Mouse (Mus musculus): ENCODE data around the gene Tmem29. TPM values are rescaled to one million over a fixed set of nuclear protein-coding genes. Genes with fewer than 3 reads are reported as not detected.

The Tmem29 gene
- total and polyA plus RNA-seq, 3 experiments = 13.0 to 57.2 (median 45.0) TPM

GRCm38 (mm10) chrX:150436373-150436772 is 22.6 kb downstream of the Tmem29 start:
- no peak for DNase-seq (ENCODE audit: extremely low read depth)
- Histone ChIP-seq H3K27me3 (replicated peaks) (no peaks in the 10 kb centered on the region), H3K36me3 (replicated peaks in 1 of 2; ENCODE audit: control insufficient read depth in 1 of 2, insufficient read depth in 1 of 2, low read length in 1 of 2) (peaks cover 0 to 7% of the 10 kb centered on the region in 2 experiments), H3K9me3 (replicated peaks; ENCODE audit: low read length) (no peaks in the 10 kb centered on the region), H3K9ac (ENCODE audit: insufficient read depth, low read depth) (no peak overlapping the region), H3K4me1 (ENCODE audit: control insufficient read depth in 1 of 2, insufficient read depth in 2 of 2) (no peaks in the 10 kb centered on the region), H3K27ac (ENCODE audit: insufficient read depth, low read depth) (no peak overlapping the region), H3K4me2 (ENCODE audit: insufficient read depth, low read depth, poor library complexity, severe bottlenecking) (no peak overlapping the region), H3K4me3 (replicated peaks in 1 of 3; ENCODE audit: low read depth in 2 of 3, low read length in 2 of 3, poor library complexity in 1 of 3) (no peak overlapping the region), H3K79me2 (replicated peaks; ENCODE audit: control insufficient read depth, extremely low read depth, insufficient read depth, poor library complexity, severe bottlenecking) (no peaks in the 10 kb centered on the region; the same call in 1 of the 2 replicates)
- in situ Hi-C loops (cut with MboI; ENCODE audit: low pct_ligation_motif_present, low pct_unique_long_range_greater_than_20kb, low sequenced_read_pairs) = no loop called here
- TF ChIP-seq ZNF384 (IDR thresholded peaks at IDR 0.05; ENCODE audit: low read depth, low read length) (no peak), PAX5 (IDR thresholded peaks at IDR 0.05; ENCODE audit: low read length) (no peak)
- dilution Hi-C loops (cut with MboI; ENCODE audit: extremely low pct_ligation_motif_present, extremely low pct_unique_long_range_greater_than_20kb, low sequenced_read_pairs) = no loop called here

DNA sequence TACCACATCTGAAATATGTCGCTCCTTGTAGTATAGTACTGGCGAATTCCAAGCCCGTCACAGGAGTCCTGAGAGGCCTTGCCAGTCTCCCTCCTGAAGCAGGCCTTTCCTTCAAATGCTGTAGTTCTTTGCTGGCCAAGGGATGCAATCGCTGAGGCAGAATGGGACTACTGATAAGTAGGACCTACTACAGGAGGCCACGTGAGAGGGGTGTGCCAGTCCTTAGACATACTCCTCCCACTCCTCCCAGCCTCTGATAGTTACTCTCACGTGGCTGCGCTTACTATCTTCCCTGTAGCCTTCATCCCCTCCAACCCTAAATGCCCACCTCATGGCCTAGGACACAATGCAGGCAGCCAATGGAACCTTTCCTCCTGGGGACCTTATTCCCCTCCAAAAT is 23.6 kb downstream of the Tmem29 start:
- in situ Hi-C loops (cut with MboI; ENCODE audit: low pct_ligation_motif_present, low pct_unique_long_range_greater_than_20kb, low sequenced_read_pairs) (no loop called here), dilution Hi-C loops (cut with MboI; ENCODE audit: extremely low pct_ligation_motif_present, extremely low pct_unique_long_range_greater_than_20kb, low sequenced_read_pairs) (no loop called here)
- H3K9ac ChIP-seq (ENCODE audit: insufficient read depth, low read depth) = no peak overlapping the region
- peaks cover 0 to 1% of the 10 kb centered on the region in 2 experiments for H3K36me3 ChIP-seq (replicated peaks in 1 of 2; ENCODE audit: control insufficient read depth in 1 of 2, insufficient read depth in 1 of 2, low read length in 1 of 2)
- TF ChIP-seq EP300 (IDR thresholded peaks at IDR 0.05; ENCODE audit: low read length) = no peak
- no peak for TF ChIP-seq USF2 (conservative IDR thresholded peaks at IDR 0.05; ENCODE audit: low read depth, low read length)
- no peak overlapping the region for H3K4me3 ChIP-seq (replicated peaks in 1 of 3; ENCODE audit: low read depth in 2 of 3, low read length in 2 of 3, poor library complexity in 1 of 3)
- H3K4me2 ChIP-seq (ENCODE audit: insufficient read depth, low read depth, poor library complexity, severe bottlenecking) = no peak overlapping the region
- H3K27me3 ChIP-seq (replicated peaks) = no peaks in the 10 kb centered on the region
- DNase-seq (ENCODE audit: extremely low read depth) = no peak
- no peaks in the 10 kb centered on the region; the same call in 1 of the 2 replicates for H3K79me2 ChIP-seq (replicated peaks; ENCODE audit: control insufficient read depth, extremely low read depth, insufficient read depth, poor library complexity, severe bottlenecking)
- no peaks in the 10 kb centered on the region for H3K4me1 ChIP-seq (ENCODE audit: control insufficient read depth in 1 of 2, insufficient read depth in 2 of 2)
- H3K9me3 ChIP-seq (replicated peaks; ENCODE audit: low read length) = no peaks in the 10 kb centered on the region
- H3K27ac ChIP-seq (ENCODE audit: insufficient read depth, low read depth) = no peak overlapping the region

GRCm38 (mm10) chrX:150413505-150413904 is 45.4 kb downstream of the Tmem29 start:
- dilution Hi-C loops (cut with MboI; ENCODE audit: extremely low pct_ligation_motif_present, extremely low pct_unique_long_range_greater_than_20kb, low sequenced_read_pairs) (no loop called here), in situ Hi-C loops (cut with MboI; ENCODE audit: low pct_ligation_motif_present, low pct_unique_long_range_greater_than_20kb, low sequenced_read_pairs) (no loop called here)
- H3K27me3 ChIP-seq (replicated peaks) = no peaks in the 10 kb centered on the region
- H3K4me2 ChIP-seq (ENCODE audit: insufficient read depth, low read depth, poor library complexity, severe bottlenecking) = no peak overlapping the region
- TF ChIP-seq BHLHE40 (IDR thresholded peaks at IDR 0.05; ENCODE audit: low read depth, low read length) (peak; percentile 38; the same call in 1 of the 2 replicates), KAT2A (IDR thresholded peaks at IDR 0.05; ENCODE audit: insufficient replicate concordance, low read length) (no peak), MEF2A (IDR thresholded peaks at IDR 0.05; ENCODE audit: borderline replicate concordance, low read depth, low read length) (peak; percentile 26; the same call in 1 of the 2 replicates), RAD21 (IDR thresholded peaks at IDR 0.05; ENCODE audit: low read depth, low read length) (no peak), MAFK (IDR thresholded peaks at IDR 0.05; ENCODE audit: insufficient replicate concordance, low read length) (peak; percentile 68; the same call in 1 of the 2 replicates), RCOR1 (conservative IDR thresholded peaks at IDR 0.05; ENCODE audit: low read depth, low read length) (no peak), SMC3 (IDR thresholded peaks at IDR 0.05; ENCODE audit: low read depth, low read length) (no peak), ELF1 (IDR thresholded peaks at IDR 0.05; ENCODE audit: low read depth, low read length) (no peak)
- no peaks in the 10 kb centered on the region for H3K9me3 ChIP-seq (replicated peaks; ENCODE audit: low read length)
- H3K4me3 ChIP-seq (replicated peaks in 1 of 3; ENCODE audit: low read depth in 2 of 3, low read length in 2 of 3, poor library complexity in 1 of 3) = no peak overlapping the region
- H3K27ac ChIP-seq (ENCODE audit: insufficient read depth, low read depth) = no peak overlapping the region
- peaks cover 3 to 16% of the 10 kb centered on the region in 2 experiments for H3K36me3 ChIP-seq (replicated peaks in 1 of 2; ENCODE audit: control insufficient read depth in 1 of 2, insufficient read depth in 1 of 2, low read length in 1 of 2)
- H3K79me2 ChIP-seq (replicated peaks; ENCODE audit: control insufficient read depth, extremely low read depth, insufficient read depth, poor library complexity, severe bottlenecking) = no peaks in the 10 kb centered on the region
- peaks cover 0 to 11% of the 10 kb centered on the region in 2 experiments; a peak in 1 of 4 replicates for H3K4me1 ChIP-seq (ENCODE audit: control insufficient read depth in 1 of 2, insufficient read depth in 2 of 2)
- H3K9ac ChIP-seq (ENCODE audit: insufficient read depth, low read depth) = no peak overlapping the region
- peak; percentile 21 for DNase-seq (ENCODE audit: extremely low read depth)

Other genes with a start within 250 kb of the Tmem29 start
- gene Alas2, start 88.2 kb upstream of the Tmem29 start, total RNA-seq (2012; rRNA removed) = 0.30 and 0.88 TPM in 2 replicates
- gene Alas2, start 88.2 kb upstream of the Tmem29 start, total RNA-seq (2014; rRNA removed) = not detected in 2 replicates
- 0.16 TPM in 1 of 2 replicates, not detected in the other for gene Alas2, start 88.2 kb upstream of the Tmem29 start, polyA plus RNA-seq (2012; ENCODE audit: insufficient read length, low read depth)
- 6.7 and 7.6 TPM in 2 replicates for gene Pfkfb1, start 129.1 kb upstream of the Tmem29 start, total RNA-seq (2012; rRNA removed)
- 5.7 and 7.5 TPM in 2 replicates for gene Pfkfb1, start 129.1 kb upstream of the Tmem29 start, total RNA-seq (2014; rRNA removed)
- 12.4 and 15.0 TPM in 2 replicates for gene Pfkfb1, start 129.1 kb upstream of the Tmem29 start, polyA plus RNA-seq (2012; ENCODE audit: insufficient read length, low read depth)
- 8.0 and 10.5 TPM in 2 replicates for gene Apex2, start 130.7 kb upstream of the Tmem29 start, total RNA-seq (2012; rRNA removed)
- 9.5 and 9.6 TPM in 2 replicates for gene Apex2, start 130.7 kb upstream of the Tmem29 start, total RNA-seq (2014; rRNA removed)
- 15.0 and 15.6 TPM in 2 replicates for gene Apex2, start 130.7 kb upstream of the Tmem29 start, polyA plus RNA-seq (2012; ENCODE audit: insufficient read length, low read depth)
- gene Tro, start 198.4 kb upstream of the Tmem29 start, total RNA-seq (2012; rRNA removed) = 0.13 and 0.21 TPM in 2 replicates
- not detected in 2 replicates for gene Tro, start 198.4 kb upstream of the Tmem29 start, total RNA-seq (2014; rRNA removed)
- not detected in 2 replicates for gene Tro, start 198.4 kb upstream of the Tmem29 start, polyA plus RNA-seq (2012; ENCODE audit: insufficient read length, low read depth)